Mouse (Mus musculus) heart, postnatal 0 days (tissue): ENCODE data around the gene Tax1bp1. TPM values are rescaled to one million over a fixed set of nuclear protein-coding genes. Genes with fewer than 3 reads are reported as not detected.

Experiments
- ATAC-seq: fragments of 200-750 bp; cut with Nextera tagmentation; 2 replicates; pipeline ENCODE4 v1.8.0; 2017; ENCODE audit warnings: low read depth, moderate number of reproducible peaks, moderate library complexity; ENCODE audit not compliant: insufficient read depth
- DNase-seq: peaks from one replicate; pipeline ENCODE4 v3.0.0-alpha.2; 2016; ENCODE audit warnings: low spot score
- H3K27ac ChIP-seq: fragments of 300-500 bp; sonication (generic); 2 replicates; pipeline ENCODE4 v1.5.1; 2014; ENCODE audit warnings: low read depth, mild to moderate bottlenecking
- H3K27me3 ChIP-seq: fragments of 300-500 bp; sonication (generic); 2 replicates; pipeline ENCODE4 v1.6.1; 2014; ENCODE audit warnings: low read length, mixed read lengths; ENCODE audit not compliant: control insufficient read depth, insufficient read depth
- H3K36me3 ChIP-seq: fragments of 300-500 bp; sonication (generic); replicated peaks from 2 replicates; pipeline ENCODE4 v1.6.1; 2014; ENCODE audit warnings: low read length, mixed read lengths; ENCODE audit not compliant: control insufficient read depth, insufficient read depth
- H3K4me1 ChIP-seq: fragments of 300-500 bp; sonication (generic); 2 replicates; pipeline ENCODE4 v1.6.1; 2014; ENCODE audit warnings: antibody characterized with exemption; ENCODE audit not compliant: control insufficient read depth, insufficient read depth
- H3K4me2 ChIP-seq: fragments of 300-500 bp; sonication (generic); 2 replicates; pipeline ENCODE4 v1.6.1; 2014; ENCODE audit warnings: low read depth, mild to moderate bottlenecking, low read length, moderate library complexity
- H3K4me3 ChIP-seq: fragments of 300-500 bp; sonication (generic); 2 replicates; pipeline ENCODE4 v1.5.1; 2014; ENCODE audit warnings: low read depth, low read length
- H3K9ac ChIP-seq: fragments of 300-500 bp; sonication (generic); replicated peaks from 2 replicates; pipeline ENCODE4 v1.6.1; 2014; ENCODE audit warnings: low read depth, low read length, mixed read lengths
- H3K9me3 ChIP-seq: fragments of 300-500 bp; sonication (generic); replicated peaks from 2 replicates; pipeline ENCODE4 v1.6.1; 2016; ENCODE audit warnings: low read length; ENCODE audit not compliant: control insufficient read depth
- CTCF ChIP-seq: IDR thresholded peaks from 2 replicates; pipeline ENCODE4 v1.5.1; 2016; ENCODE audit warnings: antibody characterized with exemption, control low read depth, low read depth
- EP300 ChIP-seq: IDR thresholded peaks from 2 replicates; pipeline ENCODE4 v1.6.1; 2016; ENCODE audit warnings: antibody characterized with exemption, low read depth
- WGBS: fragments of 180-500 bp; shearing (Covaris S2); extraction: QIAGEN DNeasy Blood & Tissue Kit; methylation state at CpG from one replicate; pipeline ENCODE4 v1.1.7; 2014; 5-methylcytosine and 5-hydroxymethylcytosine counted together
- polyA plus RNA-seq: library from polyadenylated mRNA; unstranded; fragments of >200 nt; fragmentation: Nextera tagmentation; extraction: Ambion mirVana; gene quantifications from 2 replicates; pipeline ENCODE4 v1.2.1, GENCODE M21; 2015
- total RNA-seq: library from RNA; depleted of rRNA; stranded (reverse); fragments of >200 nt; gene quantifications from 2 replicates; pipeline ENCODE4 v1.2.3, GENCODE M21; 2014; ENCODE audit warnings: low replicate concordance

Tax1bp1 gene
- total and polyA plus RNA-seq, 2 experiments from 2014 or later: 44.9 to 128 TPM

DNA sequence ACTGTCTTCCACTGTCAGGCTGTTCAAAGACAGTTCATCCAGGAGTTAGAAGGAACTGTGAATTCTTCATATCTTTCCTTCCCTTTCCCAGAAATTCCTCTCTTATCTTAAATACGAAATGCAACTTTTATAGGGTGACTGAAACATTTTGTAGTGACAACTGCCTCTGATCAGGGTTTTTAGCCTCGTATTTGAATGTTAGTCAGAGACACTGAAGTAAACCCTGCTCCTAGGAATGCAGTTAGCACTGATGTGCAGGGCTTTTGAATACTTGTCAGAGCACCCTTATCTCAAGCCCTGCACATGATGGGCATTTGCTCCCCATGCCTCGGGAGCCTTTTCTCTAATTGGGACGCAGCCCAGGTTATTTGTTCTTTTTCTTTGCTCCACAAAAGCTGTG is 16.8 kb downstream of the Tax1bp1 start:
- TF ChIP-seq EP300: no peak
- TF ChIP-seq CTCF: no peak
- Histone ChIP-seq H3K9me3 (no peaks in the 10 kb centered on the region), H3K27ac (no peak overlapping the region), H3K9ac (no peak overlapping the region), H3K4me2 (no peak overlapping the region), H3K4me1 (no peaks in the 10 kb centered on the region), H3K4me3 (no peak overlapping the region), H3K36me3 (peaks cover 49% of the 10 kb centered on the region), H3K27me3 (no peaks in the 10 kb centered on the region)
- DNase-seq (no peak), ATAC-seq (no peak)
- WGBS: 19% methylated on average over 4 of the region's 4 CpGs

DNA sequence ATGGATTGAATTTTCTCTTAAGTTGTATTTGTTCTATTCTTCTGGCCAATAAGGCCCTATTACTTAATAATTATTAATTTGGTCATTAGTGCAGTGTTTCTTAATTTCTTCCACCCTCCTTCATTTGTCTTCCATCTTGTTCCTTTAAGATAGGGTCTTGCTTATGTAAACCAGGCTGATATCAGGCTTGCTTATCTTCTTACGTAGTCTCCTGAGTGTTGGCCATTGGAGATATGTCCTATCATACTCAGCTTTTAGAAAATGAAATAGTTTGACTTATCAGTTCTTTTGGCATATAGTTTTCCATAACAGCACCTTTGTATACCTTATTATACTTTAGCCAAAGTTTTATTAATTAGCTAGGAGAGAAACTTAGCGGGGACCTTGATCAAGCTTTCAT is 21.1 kb downstream of the Tax1bp1 start:
- Histone ChIP-seq H3K4me1 (no peaks in the 10 kb centered on the region), H3K4me3 (no peak overlapping the region), H3K4me2 (no peak overlapping the region), H3K9me3 (no peaks in the 10 kb centered on the region), H3K27ac (no peak overlapping the region), H3K27me3 (no peaks in the 10 kb centered on the region), H3K9ac (no peak overlapping the region), H3K36me3 (peaks cover 52% of the 10 kb centered on the region)
- ATAC-seq (no peak), DNase-seq (no peak)
- TF ChIP-seq CTCF (no peak), EP300 (no peak)
- WGBS: 86% methylated on average over 2 of the region's 2 CpGs

DNA sequence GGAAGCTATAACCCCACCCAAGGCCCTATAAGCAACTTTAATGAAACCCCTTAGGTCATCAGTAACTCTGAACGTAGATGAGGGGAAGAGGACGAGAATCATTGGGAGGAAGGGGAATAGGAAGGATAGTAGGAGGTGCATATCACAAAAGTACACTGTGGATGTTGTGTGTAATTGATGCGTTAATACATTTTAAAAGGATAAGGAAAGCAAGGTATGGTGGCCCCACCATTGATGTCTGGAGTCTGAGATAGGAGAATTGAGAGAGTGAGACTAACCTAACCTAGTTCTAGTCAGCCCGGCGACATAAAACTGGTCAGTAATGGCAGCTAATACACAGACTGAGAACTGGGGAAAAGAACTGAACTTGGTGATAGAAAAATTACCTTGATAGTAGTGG is 39.3 kb downstream of the Tax1bp1 start:
- Histone ChIP-seq H3K4me2 (no peak overlapping the region), H3K4me1 (no peaks in the 10 kb centered on the region), H3K27ac (no peak overlapping the region), H3K9ac (no peak overlapping the region), H3K9me3 (no peaks in the 10 kb centered on the region), H3K4me3 (no peak overlapping the region), H3K36me3 (peaks cover 53% of the 10 kb centered on the region), H3K27me3 (no peaks in the 10 kb centered on the region)
- no peak for ATAC-seq
- TF ChIP-seq CTCF: no peak
- TF ChIP-seq EP300: no peak
- no peak for DNase-seq
- 86% methylated on average over 5 of the region's 5 CpGs for WGBS

DNA sequence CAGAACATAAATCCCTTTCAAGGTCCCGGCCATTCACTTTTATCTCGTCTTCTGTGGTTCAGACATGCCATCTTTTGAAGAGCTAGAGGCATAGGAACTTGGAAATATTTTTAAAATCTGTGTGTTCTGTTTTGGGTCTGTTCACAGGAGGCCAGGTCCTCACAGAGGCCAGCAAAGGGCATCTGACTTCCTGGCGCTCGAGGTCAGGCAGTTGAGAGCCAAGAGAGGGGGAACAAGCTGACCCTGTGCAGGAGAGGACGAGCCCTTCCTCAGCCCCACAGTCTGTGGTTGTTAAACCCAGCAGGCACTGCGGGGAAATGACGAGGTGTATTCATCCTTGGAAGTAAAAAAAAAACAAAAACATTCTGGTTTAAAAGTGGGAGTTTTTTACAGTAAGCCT is 51.7 kb downstream of the Tax1bp1 start:
- Histone ChIP-seq H3K9ac (no peak overlapping the region), H3K4me2 (no peak overlapping the region), H3K36me3 (peaks cover 76% of the 10 kb centered on the region), H3K4me1 (no peaks in the 10 kb centered on the region), H3K4me3 (no peak overlapping the region), H3K27ac (no peak overlapping the region), H3K27me3 (no peaks in the 10 kb centered on the region), H3K9me3 (no peaks in the 10 kb centered on the region)
- ATAC-seq: no peak
- DNase-seq: no peak
- TF ChIP-seq EP300: no peak
- TF ChIP-seq CTCF: no peak
- 64% methylated on average over 7 of the region's 7 CpGs for WGBS

DNA sequence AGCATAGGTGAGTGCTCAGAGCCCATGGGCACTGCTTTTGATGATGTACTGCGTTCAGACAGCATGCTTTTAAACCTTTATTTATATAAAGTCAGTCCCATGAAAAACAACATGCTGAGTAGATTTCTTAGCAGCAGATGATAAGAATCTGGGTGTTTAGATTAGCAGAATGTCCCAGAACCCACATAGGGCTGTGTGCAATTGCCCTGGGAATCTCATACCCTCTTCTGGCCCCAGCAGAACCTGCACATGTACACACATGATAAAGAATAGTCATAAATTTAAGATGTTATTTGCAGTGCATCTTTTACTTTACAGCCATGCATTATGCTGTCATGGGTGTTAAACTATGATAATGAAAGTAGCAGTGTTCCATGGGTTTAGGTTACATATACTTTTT is 57.3 kb downstream of the Tax1bp1 start:
- H3K27ac ChIP-seq: no peak overlapping the region
- ATAC-seq (no peak), DNase-seq (no peak)
- H3K4me3 ChIP-seq: no peak overlapping the region
- H3K9me3 ChIP-seq: no peaks in the 10 kb centered on the region
- no peak overlapping the region for H3K4me2 ChIP-seq
- H3K9ac ChIP-seq: no peak overlapping the region
- 85% methylated on average over 1 of the region's 1 CpGs for WGBS
- peaks cover 45% of the 10 kb centered on the region for H3K36me3 ChIP-seq
- no peaks in the 10 kb centered on the region for H3K27me3 ChIP-seq
- no peaks in the 10 kb centered on the region for H3K4me1 ChIP-seq
- TF ChIP-seq CTCF: no peak
- no peak for TF ChIP-seq EP300

DNA sequence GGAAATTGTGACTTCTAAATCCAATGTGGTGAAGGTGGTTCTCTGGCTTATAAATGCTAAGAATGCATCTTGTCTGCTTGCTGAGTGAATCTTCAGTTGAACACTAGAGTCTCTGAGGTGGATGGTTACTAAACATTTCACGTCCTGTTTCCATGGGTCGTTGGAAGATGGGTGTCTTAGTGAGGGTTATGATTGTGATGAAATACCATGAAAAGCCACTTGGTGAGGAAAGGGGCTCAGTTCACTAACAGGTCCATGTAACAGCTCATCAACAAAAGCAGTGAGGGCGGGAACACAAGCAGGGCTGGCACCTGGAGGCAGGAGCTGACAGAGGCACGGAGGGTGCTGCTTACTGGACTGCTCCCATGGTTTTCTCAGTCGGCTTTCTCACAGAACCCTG is 59.6 kb downstream of the Tax1bp1 start:
- ATAC-seq (no peak), DNase-seq (no peak)
- WGBS: 78% methylated on average over 5 of the region's 5 CpGs
- H3K4me1 ChIP-seq: no peaks in the 10 kb centered on the region
- no peak overlapping the region for H3K27ac ChIP-seq
- no peaks in the 10 kb centered on the region for H3K27me3 ChIP-seq
- H3K36me3 ChIP-seq: peaks cover 25% of the 10 kb centered on the region
- no peak overlapping the region for H3K4me2 ChIP-seq
- H3K9me3 ChIP-seq: no peaks in the 10 kb centered on the region
- no peak for TF ChIP-seq EP300
- no peak for TF ChIP-seq CTCF
- H3K4me3 ChIP-seq: no peak overlapping the region
- H3K9ac ChIP-seq: no peak overlapping the region
